Mouse (Mus musculus): ENCODE data around the gene Olfr115. TPM values are rescaled to one million over a fixed set of nuclear protein-coding genes. Genes with fewer than 3 reads are reported as not detected.

Olfr115 gene
- not detected in 2 replicates for polyA plus RNA-seq (2015; fragmentation: Nextera tagmentation; extraction: Ambion mirVana)

DNA sequence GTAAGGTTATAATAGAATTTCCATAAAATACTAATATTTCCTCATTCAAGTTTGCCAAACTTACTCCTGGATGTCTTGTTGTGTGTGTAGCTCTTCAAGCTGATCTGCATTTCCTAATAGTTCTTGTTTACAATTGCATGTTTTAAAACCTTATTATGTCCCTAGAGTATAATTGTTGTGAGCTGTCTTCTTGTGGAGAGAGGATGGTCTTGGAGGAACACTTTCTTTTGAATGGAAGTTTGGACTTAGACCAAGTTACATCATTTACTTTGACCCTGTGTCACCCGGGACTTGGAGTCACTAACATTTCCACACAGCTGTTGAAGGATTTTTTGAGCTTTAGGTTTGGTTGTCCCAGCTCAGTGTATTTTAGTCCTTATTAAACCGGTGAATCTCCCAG is at the start of gene Olfr115, which contains the start of gene Olfr116:
Gene Olfr115, minus strand, starts transcription at position 101 of the 400 bp plus-strand sequence.
Gene Olfr116, minus strand, starts transcription at position 191 of the 400 bp plus-strand sequence.
- no peak for ATAC-seq (ENCODE audit: low FRiP score, low TSS enrichment)
- WGBS: 85% methylated on average over 2 of the region's 2 CpGs
- Histone ChIP-seq H3K9me3 (ENCODE audit: low read length) (peaks cover 6% of the 10 kb centered on the region), H3K36me3 (ENCODE audit: insufficient read depth, low read length) (no peaks in the 10 kb centered on the region), H3K27ac (ENCODE audit: low read length) (no peak within 1 kb of the TSS), H3K4me3 (ENCODE audit: low read length) (no peak within 1 kb of the TSS), H3K9ac (replicated peaks; ENCODE audit: low read length) (no peak within 1 kb of the TSS), H3K4me2 (replicated peaks; ENCODE audit: low read depth, low read length) (no peak within 1 kb of the TSS), H3K27me3 (ENCODE audit: insufficient read depth, low read length) (no peaks in the 10 kb centered on the region), H3K4me1 (ENCODE audit: insufficient read depth, low read length) (no peaks in the 10 kb centered on the region)

DNA sequence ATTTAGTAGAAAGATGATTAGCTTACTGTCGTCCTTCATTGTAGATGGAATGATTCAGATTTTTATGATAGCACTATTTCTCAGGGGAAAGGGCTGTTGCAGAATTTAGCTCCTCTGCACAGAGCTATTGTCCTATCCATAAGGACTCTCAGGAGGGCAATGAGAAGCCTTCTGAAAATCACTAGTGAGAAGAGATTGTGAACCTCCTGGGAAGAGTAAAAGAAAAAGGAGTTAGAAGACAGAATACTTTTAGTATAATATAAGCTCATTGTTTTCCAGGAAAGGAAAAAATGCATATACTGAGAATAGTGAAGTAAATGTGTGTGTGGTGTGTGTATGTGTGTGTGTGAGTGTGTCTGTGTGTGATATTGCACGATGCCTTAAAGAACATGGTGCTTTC is 39.8 kb upstream of the Olfr115 start, which contains the start of gene Olfr118:
Gene Olfr118, plus strand, starts transcription at position 301 of the 400 bp plus-strand sequence.
- Histone ChIP-seq H3K4me2 (replicated peaks; ENCODE audit: low read depth, low read length) (no peak within 1 kb of the TSS), H3K27ac (ENCODE audit: low read length) (no peak within 1 kb of the TSS), H3K9ac (replicated peaks; ENCODE audit: low read length) (no peak within 1 kb of the TSS), H3K27me3 (ENCODE audit: insufficient read depth, low read length) (no peaks in the 10 kb centered on the region), H3K4me1 (ENCODE audit: insufficient read depth, low read length) (no peaks in the 10 kb centered on the region), H3K9me3 (ENCODE audit: low read length) (no peaks in the 10 kb centered on the region), H3K36me3 (ENCODE audit: insufficient read depth, low read length) (no peaks in the 10 kb centered on the region), H3K4me3 (ENCODE audit: low read length) (no peak within 1 kb of the TSS)
- no peak for ATAC-seq (ENCODE audit: low FRiP score, low TSS enrichment)
- WGBS: 68% methylated on average over 2 of the region's 2 CpGs

DNA sequence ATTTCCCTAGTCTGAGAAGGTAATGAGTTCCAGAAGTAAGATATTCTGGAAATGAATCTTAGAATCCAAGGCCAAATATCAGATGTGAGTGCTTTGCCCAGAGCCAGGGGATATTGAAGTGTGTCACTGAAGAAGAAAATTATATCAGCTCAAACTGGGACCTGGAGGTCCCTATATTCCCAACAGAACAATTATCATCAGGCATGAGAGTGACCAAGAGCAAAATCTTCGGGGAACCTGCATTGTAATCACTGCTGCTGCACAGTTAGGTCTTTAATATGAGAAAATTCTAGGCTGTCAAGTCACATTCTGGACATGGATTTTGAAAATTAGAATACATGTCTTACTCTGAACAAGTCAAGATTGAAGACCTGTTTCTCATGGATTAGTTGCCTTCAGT is 36.8 kb upstream of the Olfr115 start, which contains the start of gene Olfr117:
Gene Olfr117, minus strand, starts transcription at position 101 of the 400 bp plus-strand sequence.
- Histone ChIP-seq H3K27ac (ENCODE audit: low read length) (no peak within 1 kb of the TSS), H3K9me3 (ENCODE audit: low read length) (no peaks in the 10 kb centered on the region), H3K4me1 (ENCODE audit: insufficient read depth, low read length) (no peaks in the 10 kb centered on the region), H3K27me3 (ENCODE audit: insufficient read depth, low read length) (no peaks in the 10 kb centered on the region), H3K9ac (replicated peaks; ENCODE audit: low read length) (no peak within 1 kb of the TSS), H3K4me3 (ENCODE audit: low read length) (no peak within 1 kb of the TSS), H3K36me3 (ENCODE audit: insufficient read depth, low read length) (no peaks in the 10 kb centered on the region), H3K4me2 (replicated peaks; ENCODE audit: low read depth, low read length) (no peak within 1 kb of the TSS)
- 47% methylated on average over 1 of the region's 1 CpGs for WGBS
- ATAC-seq (ENCODE audit: low FRiP score, low TSS enrichment): no peak

DNA sequence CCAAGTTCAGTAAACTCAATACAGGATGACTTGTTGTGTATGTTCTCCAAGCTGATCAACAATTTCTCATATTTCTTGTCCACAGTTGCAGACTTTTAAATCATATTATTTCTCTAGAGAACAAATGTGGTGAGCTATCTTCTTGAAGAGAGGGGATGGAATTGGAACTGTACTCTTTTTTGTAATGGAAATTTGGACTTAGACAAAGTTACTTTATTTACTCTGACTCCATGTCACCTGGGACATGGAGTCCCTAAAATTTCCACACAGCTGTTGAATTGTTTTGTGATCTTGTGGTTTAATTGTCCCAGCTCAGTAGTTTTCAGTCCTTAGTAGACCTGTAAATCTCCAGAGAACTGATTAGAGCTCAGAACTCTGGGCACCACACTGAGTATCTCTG is 34.3 kb downstream of the Olfr115 start, which contains the start of gene Olfr114:
Gene Olfr114, minus strand, starts transcription at position 101 of the 400 bp plus-strand sequence.
- H3K4me3 ChIP-seq (ENCODE audit: low read length): no peak within 1 kb of the TSS
- no peaks in the 10 kb centered on the region for H3K27me3 ChIP-seq (ENCODE audit: insufficient read depth, low read length)
- no peaks in the 10 kb centered on the region for H3K36me3 ChIP-seq (ENCODE audit: insufficient read depth, low read length)
- ATAC-seq (ENCODE audit: low FRiP score, low TSS enrichment): no peak
- H3K4me1 ChIP-seq (ENCODE audit: insufficient read depth, low read length): no peaks in the 10 kb centered on the region
- no peak within 1 kb of the TSS for H3K9ac ChIP-seq (replicated peaks; ENCODE audit: low read length)
- no peak within 1 kb of the TSS for H3K4me2 ChIP-seq (replicated peaks; ENCODE audit: low read depth, low read length)
- no peaks in the 10 kb centered on the region for H3K9me3 ChIP-seq (ENCODE audit: low read length)
- H3K27ac ChIP-seq (ENCODE audit: low read length): no peak within 1 kb of the TSS

- no peak within 1 kb of the TSS for H3K4me2 ChIP-seq (replicated peaks; ENCODE audit: low read depth, low read length)
- no peak for ATAC-seq (ENCODE audit: low FRiP score, low TSS enrichment)
- H3K9ac ChIP-seq (replicated peaks; ENCODE audit: low read length): no peak within 1 kb of the TSS
- no peaks in the 10 kb centered on the region for H3K9me3 ChIP-seq (ENCODE audit: low read length)
- H3K4me1 ChIP-seq (ENCODE audit: insufficient read depth, low read length): no peaks in the 10 kb centered on the region
- H3K4me3 ChIP-seq (ENCODE audit: low read length): no peak within 1 kb of the TSS
- H3K36me3 ChIP-seq (ENCODE audit: insufficient read depth, low read length): no peaks in the 10 kb centered on the region
- no peaks in the 10 kb centered on the region for H3K27me3 ChIP-seq (ENCODE audit: insufficient read depth, low read length)
- H3K27ac ChIP-seq (ENCODE audit: low read length): no peak within 1 kb of the TSS
These were observed 49.3 kb downstream of the Olfr115 start, which contains the start of gene Olfr113 for GRCm38 (mm10) chr17:37577563-37577962. TSS of gene Olfr113 (minus strand) at chr17:37577663.

GRCm38 (mm10) chr17:37569351-37569750 is 57.6 kb downstream of the Olfr115 start, which contains the start of gene Olfr112:
TSS of gene Olfr112 (minus strand) at chr17:37569451.
- Histone ChIP-seq H3K9ac (replicated peaks; ENCODE audit: low read length) (no peak within 1 kb of the TSS), H3K4me1 (ENCODE audit: insufficient read depth, low read length) (no peaks in the 10 kb centered on the region), H3K27me3 (ENCODE audit: insufficient read depth, low read length) (no peaks in the 10 kb centered on the region), H3K9me3 (ENCODE audit: low read length) (no peaks in the 10 kb centered on the region), H3K27ac (ENCODE audit: low read length) (no peak within 1 kb of the TSS), H3K4me2 (replicated peaks; ENCODE audit: low read depth, low read length) (no peak within 1 kb of the TSS), H3K36me3 (ENCODE audit: insufficient read depth, low read length) (no peaks in the 10 kb centered on the region), H3K4me3 (ENCODE audit: low read length) (no peak within 1 kb of the TSS)
- ATAC-seq (ENCODE audit: low FRiP score, low TSS enrichment): no peak

Other genes starting within 250 kb of the Olfr115 start
- gene Olfr105-ps, start 248.1 kb downstream of the Olfr115 start, polyA plus RNA-seq (2015; fragmentation: Nextera tagmentation; extraction: Ambion mirVana): not detected in 2 replicates
- not detected in 2 replicates for gene Olfr106-ps, start 236.7 kb downstream of the Olfr115 start, polyA plus RNA-seq (2015; fragmentation: Nextera tagmentation; extraction: Ambion mirVana)
- not detected in 2 replicates for gene Olfr107, start 227.9 kb downstream of the Olfr115 start, polyA plus RNA-seq (2015; fragmentation: Nextera tagmentation; extraction: Ambion mirVana)
- not detected in 2 replicates for gene Olfr108, start 181.6 kb downstream of the Olfr115 start, polyA plus RNA-seq (2015; fragmentation: Nextera tagmentation; extraction: Ambion mirVana)
- not detected in 2 replicates for gene Olfr109, start 168.2 kb downstream of the Olfr115 start, polyA plus RNA-seq (2015; fragmentation: Nextera tagmentation; extraction: Ambion mirVana)
- gene H2-M2, start 143.6 kb downstream of the Olfr115 start, polyA plus RNA-seq (2015; fragmentation: Nextera tagmentation; extraction: Ambion mirVana): not detected in 2 replicates
- not detected in 2 replicates for gene Olfr110, start 134.6 kb downstream of the Olfr115 start, polyA plus RNA-seq (2015; fragmentation: Nextera tagmentation; extraction: Ambion mirVana)
- not detected in 2 replicates for gene Olfr111, start 119.1 kb downstream of the Olfr115 start, polyA plus RNA-seq (2015; fragmentation: Nextera tagmentation; extraction: Ambion mirVana)
- gene Olfr112, start 57.7 kb downstream of the Olfr115 start, polyA plus RNA-seq (2015; fragmentation: Nextera tagmentation; extraction: Ambion mirVana): not detected in 2 replicates
- not detected in 2 replicates for gene Olfr113, start 49.4 kb downstream of the Olfr115 start, polyA plus RNA-seq (2015; fragmentation: Nextera tagmentation; extraction: Ambion mirVana)
- gene Olfr114, start 34.4 kb downstream of the Olfr115 start, polyA plus RNA-seq (2015; fragmentation: Nextera tagmentation; extraction: Ambion mirVana): not detected in 2 replicates
- not detected in 2 replicates for gene Olfr116, start 90 bp upstream of the Olfr115 start, polyA plus RNA-seq (2015; fragmentation: Nextera tagmentation; extraction: Ambion mirVana)
- gene Olfr117, start 36.7 kb upstream of the Olfr115 start, polyA plus RNA-seq (2015; fragmentation: Nextera tagmentation; extraction: Ambion mirVana): not detected in 2 replicates
- not detected in 2 replicates for gene Olfr118, start 39.9 kb upstream of the Olfr115 start, polyA plus RNA-seq (2015; fragmentation: Nextera tagmentation; extraction: Ambion mirVana)
- not detected in 2 replicates for gene Olfr119, start 69.5 kb upstream of the Olfr115 start, polyA plus RNA-seq (2015; fragmentation: Nextera tagmentation; extraction: Ambion mirVana)
- gene Olfr120, start 94.7 kb upstream of the Olfr115 start, polyA plus RNA-seq (2015; fragmentation: Nextera tagmentation; extraction: Ambion mirVana): not detected in 2 replicates
- not detected in 2 replicates for gene Olfr121, start 121.7 kb upstream of the Olfr115 start, polyA plus RNA-seq (2015; fragmentation: Nextera tagmentation; extraction: Ambion mirVana)
- gene Olfr122, start 141.5 kb upstream of the Olfr115 start, polyA plus RNA-seq (2015; fragmentation: Nextera tagmentation; extraction: Ambion mirVana): not detected in 2 replicates
- gene Olfr123, start 166.4 kb upstream of the Olfr115 start, polyA plus RNA-seq (2015; fragmentation: Nextera tagmentation; extraction: Ambion mirVana): not detected in 2 replicates
- gene Olfr124, start 172.8 kb upstream of the Olfr115 start, polyA plus RNA-seq (2015; fragmentation: Nextera tagmentation; extraction: Ambion mirVana): not detected in 2 replicates
- gene Olfr125, start 205.8 kb upstream of the Olfr115 start, polyA plus RNA-seq (2015; fragmentation: Nextera tagmentation; extraction: Ambion mirVana): not detected in 2 replicates
- gene Olfr126, start 220.4 kb upstream of the Olfr115 start, polyA plus RNA-seq (2015; fragmentation: Nextera tagmentation; extraction: Ambion mirVana): not detected in 2 replicates

All from kidney, embryonic 16.5 days (tissue).